Mouse (Mus musculus) Muller cell, postnatal 12 days (primary cell): ENCODE measurements around the gene Cog5.
"Not testable (repeated sequence)": the region's sequence is repeated elsewhere in the genome, so short reads cannot be mapped to it uniquely, and the experiment has no call there.

Experiments used
- DNase-seq: peaks from one replicate; pipeline ENCODE4 v3.0.0-alpha.2; 2015; ENCODE audit errors: inconsistent ontology term

The Cog5 gene

GRCm38 (mm10) chr12:31654197-31654964 is at the start of gene Cog5, which contains the start of gene Dus4l:
Cog5 (plus strand) TSS chr12:31654869.
Dus4l (minus strand) TSS chr12:31654826.
- peak; percentile 96 for DNase-seq

GRCm38 (mm10) chr12:31604894-31605293 is 49.8 kb upstream of the Cog5 start:
- no peak for DNase-seq

GRCm38 (mm10) chr12:31608138-31608537 is 46.5 kb upstream of the Cog5 start:
- no peak for DNase-seq

GRCm38 (mm10) chr12:31613353-31613752 is 41.3 kb upstream of the Cog5 start:
- DNase-seq, result no peak

GRCm38 (mm10) chr12:31620106-31620505 is 34.6 kb upstream of the Cog5 start:
- DNase-seq, result no peak

GRCm38 (mm10) chr12:31625016-31625415 is 29.7 kb upstream of the Cog5 start:
- DNase-seq, result no peak

GRCm38 (mm10) chr12:31628396-31628795 is 26.3 kb upstream of the Cog5 start:
- not testable (repeated sequence) for DNase-seq

- no peak for DNase-seq
Observed at GRCm38 (mm10) chr12:31633970-31634342, 20.7 kb upstream of the Cog5 start.

- DNase-seq, result peak; percentile 87
Observed at GRCm38 (mm10) chr12:31634343-31635239, 20.1 kb upstream of the Cog5 start, which contains the start of gene Bcap29. Bcap29 (minus strand) TSS chr12:31634658.

GRCm38 (mm10) chr12:31635240-31635607 is 19.4 kb upstream of the Cog5 start:
- no peak for DNase-seq

- DNase-seq, result no peak
Observed at GRCm38 (mm10) chr12:31653611-31654010, 1.1 kb upstream of the Cog5 start.

GRCm38 (mm10) chr12:31654965-31655477 is 352 bp downstream of the Cog5 start:
- peak; percentile 91 for DNase-seq

- no peak for DNase-seq
Observed at GRCm38 (mm10) chr12:31656841-31657240, 2.2 kb downstream of the Cog5 start.

GRCm38 (mm10) chr12:31665999-31666398 is 11.3 kb downstream of the Cog5 start:
- DNase-seq, result no peak

GRCm38 (mm10) chr12:31667187-31667586 is 12.5 kb downstream of the Cog5 start:
- no peak for DNase-seq

- DNase-seq, result no peak
Observed at GRCm38 (mm10) chr12:31686679-31687078, 32.0 kb downstream of the Cog5 start.

GRCm38 (mm10) chr12:31693278-31693677 is 38.6 kb downstream of the Cog5 start:
- DNase-seq, result no peak

- no peak for DNase-seq
Observed at GRCm38 (mm10) chr12:31700623-31701347, 46.1 kb downstream of the Cog5 start.

GRCm38 (mm10) chr12:31701411-31701810 is 46.7 kb downstream of the Cog5 start:
- no peak for DNase-seq

GRCm38 (mm10) chr12:31703904-31704303 is 49.2 kb downstream of the Cog5 start:
- DNase-seq, result no peak

GRCm38 (mm10) chr12:31706168-31706567 is 51.5 kb downstream of the Cog5 start:
- no peak for DNase-seq

- DNase-seq, result no peak
Observed at GRCm38 (mm10) chr12:31707531-31707930, 52.9 kb downstream of the Cog5 start.
